Mouse (Mus musculus): ENCODE results near the gene Lin7c. TPM values are rescaled to one million over a fixed set of nuclear protein-coding genes. Genes with fewer than 3 reads are reported as not detected.

Gene Lin7c
- polyA plus RNA-seq, 1 experiment from 2014 or later, result 18.0 TPM

- no peak overlapping the region; the same call in 1 of the 2 replicates for H3K27ac ChIP-seq (ENCODE audit: low read length)
- 61% methylated on average over 5 of the region's 5 CpGs for WGBS (ENCODE audit: insufficient replicate concordance)
- ATAC-seq (ENCODE audit: low read depth), result 0 out of 2 replicates have a peak, but pooled peaks have one; percentile 27
These were observed 51.4 kb downstream of the Lin7c start for GRCm38 (mm10) chr2:109941973-109942444.

GRCm38 (mm10) chr2:109942810-109943570 is 52.3 kb downstream of the Lin7c start:
- 78% methylated on average over 8 of the region's 8 CpGs for WGBS (ENCODE audit: insufficient replicate concordance)
- Histone ChIP-seq H3K4me3 (ENCODE audit: low read depth, low read length) (no peak overlapping the region), H3K27ac (ENCODE audit: low read length) (no peak overlapping the region), H3K4me2 (ENCODE audit: low read depth, low read length) (no peak overlapping the region), H3K9ac (ENCODE audit: low read depth, low read length) (no peak overlapping the region), H3K36me3 (ENCODE audit: control insufficient read depth, insufficient read depth) (no peaks in the 10 kb centered on the region), H3K4me1 (ENCODE audit: control insufficient read depth, low read depth, low read length) (no peaks in the 10 kb centered on the region), H3K27me3 (ENCODE audit: control insufficient read depth, insufficient read depth, low read depth, low read length) (no peaks in the 10 kb centered on the region), H3K9me3 (replicated peaks; ENCODE audit: control insufficient read depth, low read length) (no peaks in the 10 kb centered on the region)
- ATAC-seq (ENCODE audit: low read depth), result no peak

More at GRCm38 (mm10) chr2:109941973-109942444, 51.4 kb downstream of the Lin7c start:
- H3K27me3 ChIP-seq (ENCODE audit: control insufficient read depth, insufficient read depth, low read depth, low read length), result no peaks in the 10 kb centered on the region
- no peaks in the 10 kb centered on the region for H3K4me1 ChIP-seq (ENCODE audit: control insufficient read depth, low read depth, low read length)
- H3K9me3 ChIP-seq (replicated peaks; ENCODE audit: control insufficient read depth, low read length), result no peaks in the 10 kb centered on the region
- no peak overlapping the region for H3K4me2 ChIP-seq (ENCODE audit: low read depth, low read length)
- H3K4me3 ChIP-seq (ENCODE audit: low read depth, low read length), result no peak overlapping the region
- no peak overlapping the region for H3K9ac ChIP-seq (ENCODE audit: low read depth, low read length)
- no peaks in the 10 kb centered on the region for H3K36me3 ChIP-seq (ENCODE audit: control insufficient read depth, insufficient read depth)

- Histone ChIP-seq H3K4me3 (ENCODE audit: low read depth, low read length) (no peak overlapping the region), H3K36me3 (ENCODE audit: control insufficient read depth, insufficient read depth) (no peaks in the 10 kb centered on the region), H3K27me3 (ENCODE audit: control insufficient read depth, insufficient read depth, low read depth, low read length) (no peaks in the 10 kb centered on the region), H3K27ac (ENCODE audit: low read length) (no peak overlapping the region), H3K9ac (ENCODE audit: low read depth, low read length) (no peak overlapping the region), H3K9me3 (replicated peaks; ENCODE audit: control insufficient read depth, low read length) (no peaks in the 10 kb centered on the region), H3K4me1 (ENCODE audit: control insufficient read depth, low read depth, low read length) (no peaks in the 10 kb centered on the region), H3K4me2 (ENCODE audit: low read depth, low read length) (no peak overlapping the region)
- no peak for ATAC-seq (ENCODE audit: low read depth)
- 54% methylated on average over 9 of the region's 9 CpGs for WGBS (ENCODE audit: insufficient replicate concordance)
These were observed 54.3 kb downstream of the Lin7c start for GRCm38 (mm10) chr2:109944995-109945394.

GRCm38 (mm10) chr2:109945532-109945931 is 54.9 kb downstream of the Lin7c start:
- Histone ChIP-seq H3K36me3 (ENCODE audit: control insufficient read depth, insufficient read depth) (no peaks in the 10 kb centered on the region), H3K9me3 (replicated peaks; ENCODE audit: control insufficient read depth, low read length) (no peaks in the 10 kb centered on the region), H3K4me1 (ENCODE audit: control insufficient read depth, low read depth, low read length) (no peaks in the 10 kb centered on the region), H3K4me3 (ENCODE audit: low read depth, low read length) (no peak overlapping the region), H3K27me3 (ENCODE audit: control insufficient read depth, insufficient read depth, low read depth, low read length) (no peaks in the 10 kb centered on the region), H3K4me2 (ENCODE audit: low read depth, low read length) (no peak overlapping the region), H3K9ac (ENCODE audit: low read depth, low read length) (no peak overlapping the region), H3K27ac (ENCODE audit: low read length) (no peak overlapping the region)
- 75% methylated on average over 4 of the region's 4 CpGs for WGBS (ENCODE audit: insufficient replicate concordance)
- no peak for ATAC-seq (ENCODE audit: low read depth)

- Histone ChIP-seq H3K9ac (ENCODE audit: low read depth, low read length) (no peak overlapping the region), H3K4me2 (ENCODE audit: low read depth, low read length) (no peak overlapping the region), H3K4me1 (ENCODE audit: control insufficient read depth, low read depth, low read length) (peaks cover 2% of the 10 kb centered on the region; the same call in 1 of the 2 replicates), H3K36me3 (ENCODE audit: control insufficient read depth, insufficient read depth) (no peaks in the 10 kb centered on the region), H3K4me3 (ENCODE audit: low read depth, low read length) (no peak overlapping the region), H3K9me3 (replicated peaks; ENCODE audit: control insufficient read depth, low read length) (no peaks in the 10 kb centered on the region), H3K27me3 (ENCODE audit: control insufficient read depth, insufficient read depth, low read depth, low read length) (no peaks in the 10 kb centered on the region), H3K27ac (ENCODE audit: low read length) (no peak overlapping the region)
- ATAC-seq (ENCODE audit: low read depth), result no peak
- WGBS (ENCODE audit: insufficient replicate concordance), result 64% methylated on average over 6 of the region's 6 CpGs
These were observed 55.8 kb downstream of the Lin7c start for GRCm38 (mm10) chr2:109946426-109946825.

- Histone ChIP-seq H3K4me2 (ENCODE audit: low read depth, low read length) (no peak overlapping the region), H3K4me1 (ENCODE audit: control insufficient read depth, low read depth, low read length) (peaks cover 8% of the 10 kb centered on the region), H3K4me3 (ENCODE audit: low read depth, low read length) (no peak overlapping the region), H3K27ac (ENCODE audit: low read length) (no peak overlapping the region), H3K36me3 (ENCODE audit: control insufficient read depth, insufficient read depth) (no peaks in the 10 kb centered on the region), H3K27me3 (ENCODE audit: control insufficient read depth, insufficient read depth, low read depth, low read length) (no peaks in the 10 kb centered on the region), H3K9ac (ENCODE audit: low read depth, low read length) (no peak overlapping the region), H3K9me3 (replicated peaks; ENCODE audit: control insufficient read depth, low read length) (no peaks in the 10 kb centered on the region)
- ATAC-seq (ENCODE audit: low read depth), result no peak
These were observed 58.9 kb downstream of the Lin7c start for GRCm38 (mm10) chr2:109949519-109949918.

- ATAC-seq (ENCODE audit: low read depth), result no peak
- no peaks in the 10 kb centered on the region for H3K36me3 ChIP-seq (ENCODE audit: control insufficient read depth, insufficient read depth)
- H3K9ac ChIP-seq (ENCODE audit: low read depth, low read length), result no peak overlapping the region
- H3K4me1 ChIP-seq (ENCODE audit: control insufficient read depth, low read depth, low read length), result peaks cover 8% of the 10 kb centered on the region
- WGBS (ENCODE audit: insufficient replicate concordance), result 56% methylated on average over 3 of the region's 3 CpGs
- H3K9me3 ChIP-seq (replicated peaks; ENCODE audit: control insufficient read depth, low read length), result no peaks in the 10 kb centered on the region
- 0 out of 2 replicates have a peak overlapping the region, but pooled peaks have one; percentile 2 for H3K27ac ChIP-seq (ENCODE audit: low read length)
- no peak overlapping the region for H3K4me3 ChIP-seq (ENCODE audit: low read depth, low read length)
- H3K27me3 ChIP-seq (ENCODE audit: control insufficient read depth, insufficient read depth, low read depth, low read length), result no peaks in the 10 kb centered on the region
- no peak overlapping the region for H3K4me2 ChIP-seq (ENCODE audit: low read depth, low read length)
These were observed 59.7 kb downstream of the Lin7c start for GRCm38 (mm10) chr2:109950311-109950710.

Other genes with a start within 250 kb of the Lin7c start
- gene Bdnf, start 216.2 kb upstream of the Lin7c start, polyA plus RNA-seq (2015; fragmentation: Nextera tagmentation; extraction: Ambion mirVana), result 0.04 and 0.05 TPM in 2 replicates
- 2.9 and 3.5 TPM in 2 replicates for gene Lgr4, start 26.8 kb downstream of the Lin7c start, polyA plus RNA-seq (2015; fragmentation: Nextera tagmentation; extraction: Ambion mirVana)
- gene Ccdc34, start 127.0 kb downstream of the Lin7c start, polyA plus RNA-seq (2015; fragmentation: Nextera tagmentation; extraction: Ambion mirVana), result 18.1 and 18.6 TPM in 2 replicates